In genomic region chr7:123377443-123378400, GRCm38 (mm10) we compare ENCODE assay signal across 8 mouse cellular contexts. TPM values are rescaled to one million over a fixed set of nuclear protein-coding genes. Genes with fewer than 3 reads are reported as not detected.
DNase-seq lines count a peak whose midpoint lies in the region; ATAC-seq lines count a peak whose summit lies in the region.

No protein-coding gene starts in this region.

- intact Hi-C loops in gastrocnemius, postnatal 14 days (cut with DNase I; ENCODE audit: low total_unique reads) = no loop called here
- intact Hi-C loops in left cerebral cortex, postnatal 10 days (cut with DNase I) = loop anchor here (5.0 kb wide), 1 partner anchor 170 kb away; no protein-coding TSS in a partner anchor

- peak; percentile 99 for ATAC-seq in inflammation-experienced regulatory T-cells, adult 6 months
- peak; percentile 99 for ATAC-seq in megakaryocyte-erythroid progenitor cell, adult 5-6 weeks (replicated peaks; ENCODE audit: low FRiP score, low TSS enrichment, poor library complexity, severe bottlenecking)

- peak; percentile 96 to 98 for DNase-seq in adrenal gland, adult (ENCODE audit: inconsistent age in 2 of 2, low spot score in 1 of 2)
- peak; percentile 98 for DNase-seq in embryo, embryonic 10.5 days (ENCODE audit: low spot score)
- DNase-seq in gastrocnemius, postnatal 14 days = peak; percentile 95
- DNase-seq in left cerebral cortex, postnatal 10 days (ENCODE audit: extremely low spot score in 1 of 2, low spot score in 2 of 2) = peak; percentile 96 to 97
- DNase-seq in right cerebral cortex, postnatal 25 days = peak; percentile 93
- peak; percentile 90 to 93 for DNase-seq in urinary bladder, postnatal 4 days (ENCODE audit: low spot score in 2 of 2)

RNA-seq across cellular contexts. Expression of gene Arhgap17, which starts 8.0 kb away (rescaled TPM):
- total RNA-seq in gastrocnemius, postnatal 14 days (2021) = 10 to 100 TPM; 16.4 to 19.0 TPM
- 10 to 100 TPM; 19.5 to 23.4 (median 22.6) TPM for polyA plus RNA-seq in inflammation-experienced regulatory T-cells, adult 6 months (2017; shearing (Covaris generic))
- 10 to 100 TPM; 14.9 to 17.4 TPM for total RNA-seq in left cerebral cortex, postnatal 10 days (2021)
- total RNA-seq in megakaryocyte-erythroid progenitor cell, adult 5-6 weeks (2014; fragmentation: Nextera tagmentation) = 17.8 and 30.5 TPM in 2 replicates
- total RNA-seq in megakaryocyte-erythroid progenitor cell, adult 5-6 weeks (2017) = 12.6 and 16.5 TPM in 2 replicates

RNA-seq across cellular contexts. Expression of gene Lcmt1, which starts 8.1 kb away (rescaled TPM):
- 10 to 100 TPM; 24.2 to 25.3 TPM for total RNA-seq in gastrocnemius, postnatal 14 days (2021)
- polyA plus RNA-seq in inflammation-experienced regulatory T-cells, adult 6 months (2017; shearing (Covaris generic)) = 10 to 100 TPM; 28.0 to 33.4 (median 30.3) TPM
- 10 to 100 TPM; 93.6 to 97.3 TPM for total RNA-seq in left cerebral cortex, postnatal 10 days (2021)
- total RNA-seq in megakaryocyte-erythroid progenitor cell, adult 5-6 weeks (2014; fragmentation: Nextera tagmentation) = 36.2 and 57.0 TPM in 2 replicates
- total RNA-seq in megakaryocyte-erythroid progenitor cell, adult 5-6 weeks (2017) = 42.8 and 43.3 TPM in 2 replicates

Comparison
In these comparisons a context has a peak if more than half of its experiments do, and no peak if none do; other contexts are left out.
1. Peak in every context shown above with its lines: DNase-seq and ATAC-seq.